Comparison of ENCODE assay signal across 11 mouse cellular contexts in the genomic region with DNA sequence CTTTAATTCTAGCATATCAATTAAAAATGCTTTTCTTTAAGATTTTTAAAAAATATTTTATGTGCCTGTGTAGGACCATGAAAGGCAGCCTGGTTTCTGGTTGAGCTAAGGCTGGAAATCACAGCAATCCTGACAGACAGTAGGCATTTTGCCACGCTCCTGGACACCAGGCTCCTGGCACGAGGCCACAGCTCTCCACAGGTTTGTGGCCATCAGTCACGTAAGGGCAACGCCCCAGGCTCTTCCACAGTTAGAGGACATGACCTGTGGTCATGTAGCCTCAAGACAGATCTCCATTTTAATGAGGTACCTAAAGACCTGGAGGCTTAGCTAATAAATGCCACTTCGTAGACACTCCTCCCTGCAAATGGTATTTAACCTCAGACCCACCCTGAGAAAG. TPM values are rescaled to one million over a fixed set of nuclear protein-coding genes. Genes with fewer than 3 reads are reported as not detected.
DNase-seq lines count a peak whose midpoint lies in the region; ATAC-seq and TF ChIP-seq lines count a peak whose summit lies in the region.
"Had no signal": no experiment of that assay in that cellular context is flagged by ENCODE, and none has a peak within 500 bp of the region (broad histone marks: within the 10 kb centered on the region; RNA-seq: fewer than 3 reads in every experiment).

No protein-coding gene starts in this region.

- no peak overlapping the region for H3K27ac ChIP-seq in midbrain, postnatal 0 days (ENCODE audit: low read depth, low read length)
- no peak overlapping the region for H3K27ac ChIP-seq in midbrain, embryonic 13.5 days
- H3K27ac ChIP-seq: embryonic facial prominence, embryonic 10.5 days; midbrain, embryonic 15.5 days had no signal

- TF ChIP-seq CTCF in midbrain, postnatal 0 days (IDR thresholded peaks at IDR 0.05) = no peak

- no peaks in the 10 kb centered on the region for H3K9me3 ChIP-seq in midbrain, postnatal 0 days (ENCODE audit: low read length)
- H3K9me3 ChIP-seq in midbrain, embryonic 13.5 days = no peaks in the 10 kb centered on the region
- H3K9me3 ChIP-seq: embryonic facial prominence, embryonic 10.5 days; midbrain, embryonic 15.5 days had no signal

- H3K36me3 ChIP-seq in midbrain, postnatal 0 days (ENCODE audit: insufficient read depth, low read length) = peaks cover 8% of the 10 kb centered on the region; the same call in 1 of the 2 replicates
- peaks cover 16% of the 10 kb centered on the region for H3K36me3 ChIP-seq in midbrain, embryonic 13.5 days
- H3K36me3 ChIP-seq: embryonic facial prominence, embryonic 10.5 days; midbrain, embryonic 15.5 days had no signal

- H3K4me1 ChIP-seq in midbrain, postnatal 0 days (ENCODE audit: insufficient read depth, low read length) = no peaks in the 10 kb centered on the region
- H3K4me1 ChIP-seq in midbrain, embryonic 13.5 days (replicated peaks) = no peaks in the 10 kb centered on the region
- H3K4me1 ChIP-seq: midbrain, embryonic 15.5 days had no signal

- WGBS in midbrain, postnatal 0 days = 77% methylated on average over 5 of the region's 5 CpGs
- 78% methylated on average over 5 of the region's 5 CpGs for WGBS in midbrain, embryonic 13.5 days

- no peak overlapping the region for H3K9ac ChIP-seq in midbrain, postnatal 0 days (replicated peaks; ENCODE audit: low read length, poor library complexity, severe bottlenecking)
- no peak overlapping the region for H3K9ac ChIP-seq in midbrain, embryonic 13.5 days (replicated peaks)
- H3K9ac ChIP-seq: midbrain, embryonic 15.5 days had no signal

- ATAC-seq in midbrain, postnatal 0 days (ENCODE audit: low FRiP score) = no peak
- ATAC-seq in midbrain, embryonic 13.5 days = no peak
- ATAC-seq: midbrain, embryonic 15.5 days had no signal

- no peak overlapping the region for H3K4me3 ChIP-seq in midbrain, postnatal 0 days (ENCODE audit: low read depth, low read length)
- no peak overlapping the region for H3K4me3 ChIP-seq in midbrain, embryonic 13.5 days (replicated peaks)
- H3K4me3 ChIP-seq: embryonic facial prominence, embryonic 10.5 days; midbrain, embryonic 15.5 days had no signal

- DNase-seq in gastrocnemius, postnatal 10 days = peak; percentile 16
- no peak for DNase-seq in gastrocnemius, adult 18-20 months (ENCODE audit: low spot score)
- DNase-seq in midbrain, postnatal 0 days (ENCODE audit: low spot score) = peak; percentile 8
- peak; percentile 77 to 78 for DNase-seq in cerebellum, postnatal 36 days
- no peak for DNase-seq in ovary, postnatal 14 days (ENCODE audit: low spot score)
- DNase-seq in ovary, adult 18-20 months (ENCODE audit: low spot score) = no peak
- no peak for DNase-seq in urinary bladder, adult 18-20 months (ENCODE audit: low spot score in 2 of 2)
- DNase-seq: lung, postnatal 10 days had no signal

- no peaks in the 10 kb centered on the region for H3K27me3 ChIP-seq in midbrain, postnatal 0 days (ENCODE audit: insufficient read depth, low read length)
- no peaks in the 10 kb centered on the region for H3K27me3 ChIP-seq in midbrain, embryonic 13.5 days
- H3K27me3 ChIP-seq: midbrain, embryonic 15.5 days had no signal

- no peak overlapping the region for H3K4me2 ChIP-seq in midbrain, postnatal 0 days (ENCODE audit: low read depth, low read length, poor library complexity, severe bottlenecking)
- H3K4me2 ChIP-seq in midbrain, embryonic 13.5 days (replicated peaks) = no peak overlapping the region
- H3K4me2 ChIP-seq: midbrain, embryonic 15.5 days had no signal

RNA-seq across cellular contexts. Expression of gene Twsg1, which starts 56.9 kb away (rescaled TPM):
- 10 to 100 TPM; 29.0 to 32.7 TPM for total RNA-seq in gastrocnemius, postnatal 10 days (2021)
- 10 to 100 TPM; 30.8 to 39.4 TPM for total RNA-seq in gastrocnemius, adult 18-20 months (2021)
- 45.3 and 47.4 TPM in 2 replicates for total RNA-seq in midbrain, postnatal 0 days (2014; rRNA removed)
- polyA plus RNA-seq in midbrain, postnatal 0 days (2015; fragmentation: Nextera tagmentation; extraction: Ambion mirVana) = 38.4 and 42.2 TPM in 2 replicates
- 66.5 and 70.2 TPM in 2 replicates for polyA plus RNA-seq in midbrain, embryonic 13.5 days (2015; fragmentation: Nextera tagmentation; extraction: Ambion mirVana)

Comparison
In these comparisons a context has a peak if more than half of its experiments do, and no peak if none do; other contexts are left out.
1. DNase-seq: peak in gastrocnemius, postnatal 10 days (single experiment), midbrain, postnatal 0 days (single experiment) and cerebellum, postnatal 36 days (2 of 2); none in gastrocnemius, adult 18-20 months (single experiment), ovary, postnatal 14 days (single experiment), ovary, adult 18-20 months (single experiment) and urinary bladder, adult 18-20 months (0 of 2).